Mouse (Mus musculus) intestine, embryonic 15.5 days (tissue): Measurements from ENCODE around the gene Kctd8. TPM values are rescaled to one million over a fixed set of nuclear protein-coding genes. Genes with fewer than 3 reads are reported as not detected.
"Not testable (repeated sequence)": the region's sequence is repeated elsewhere in the genome, so short reads cannot be mapped to it uniquely, and the experiment has no call there.

ENCODE experiments used
- ATAC-seq: fragments of 200-750 bp; cut with Nextera tagmentation; 2 replicates; pipeline ENCODE4 v1.8.0; 2017; ENCODE audit warnings: moderate TSS enrichment, moderate library complexity
- H3K27ac ChIP-seq: fragments of 300-500 bp; sonication (generic); 2 replicates; pipeline ENCODE4 v1.5.1; 2015; ENCODE audit warnings: mild to moderate bottlenecking, inconsistent platforms
- H3K27me3 ChIP-seq: fragments of 300-500 bp; sonication (generic); replicated peaks from 2 replicates; pipeline ENCODE4 v1.6.1; 2015; ENCODE audit warnings: inconsistent platforms
- H3K36me3 ChIP-seq: fragments of 300-500 bp; sonication (generic); 2 replicates; pipeline ENCODE4 v1.6.1; 2015; ENCODE audit warnings: inconsistent platforms
- H3K4me1 ChIP-seq: fragments of 300-500 bp; sonication (generic); replicated peaks from 2 replicates; pipeline ENCODE4 v1.6.1; 2015; ENCODE audit warnings: inconsistent platforms
- H3K4me2 ChIP-seq: fragments of 300-500 bp; sonication (generic); replicated peaks from 2 replicates; pipeline ENCODE4 v1.6.1; 2015; ENCODE audit warnings: mild to moderate bottlenecking, inconsistent platforms
- H3K4me3 ChIP-seq: fragments of 300-500 bp; sonication (generic); replicated peaks from 2 replicates; pipeline ENCODE4 v1.5.1; 2015; ENCODE audit warnings: inconsistent platforms
- H3K9ac ChIP-seq: fragments of 300-500 bp; sonication (generic); 2 replicates; pipeline ENCODE4 v1.6.1; 2015; ENCODE audit warnings: inconsistent platforms
- H3K9me3 ChIP-seq: fragments of 300-500 bp; sonication (generic); 2 replicates; pipeline ENCODE4 v1.6.1; 2016; ENCODE audit warnings: inconsistent platforms
- WGBS: fragments of 180-500 bp; shearing (Covaris S2); methylation state at CpG from one replicate; pipeline ENCODE4 v1.1.7; 2015; 5-methylcytosine and 5-hydroxymethylcytosine counted together
- polyA plus RNA-seq: library from polyadenylated mRNA; unstranded; fragments of >200 nt; fragmentation: Nextera tagmentation; extraction: Ambion mirVana; gene quantifications from 2 replicates; pipeline ENCODE4 v1.2.1, GENCODE M21; 2015

Gene Kctd8
- polyA plus RNA-seq, 1 experiment from 2014 or later = 0.70 TPM

DNA sequence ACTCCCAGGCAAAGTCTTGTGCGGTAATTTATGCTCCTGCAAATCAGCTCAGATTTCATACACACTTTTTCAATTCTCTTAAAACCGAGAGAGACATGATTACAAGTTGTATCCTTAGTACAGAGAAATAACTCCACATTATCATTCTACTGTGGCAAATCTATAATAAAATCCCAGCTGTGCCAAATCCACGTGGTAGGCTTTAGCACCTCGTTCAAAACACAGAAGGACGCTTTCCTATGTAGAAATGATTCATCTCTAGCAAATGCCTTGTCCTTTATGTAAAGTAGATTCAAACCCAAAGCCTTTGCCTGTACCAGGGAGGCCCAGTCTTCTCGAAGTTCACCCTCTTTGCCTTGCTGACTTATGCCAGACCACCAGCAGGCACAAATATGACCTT is 57.1 kb downstream of the Kctd8 start:
- no peak for ATAC-seq
- Histone ChIP-seq H3K9me3 (no peaks in the 10 kb centered on the region), H3K4me1 (no peaks in the 10 kb centered on the region), H3K4me2 (no peak overlapping the region), H3K36me3 (no peaks in the 10 kb centered on the region), H3K27me3 (no peaks in the 10 kb centered on the region), H3K9ac (no peak overlapping the region), H3K4me3 (no peak overlapping the region), H3K27ac (no peak overlapping the region)
- 78% methylated on average over 6 of the region's 6 CpGs for WGBS

DNA sequence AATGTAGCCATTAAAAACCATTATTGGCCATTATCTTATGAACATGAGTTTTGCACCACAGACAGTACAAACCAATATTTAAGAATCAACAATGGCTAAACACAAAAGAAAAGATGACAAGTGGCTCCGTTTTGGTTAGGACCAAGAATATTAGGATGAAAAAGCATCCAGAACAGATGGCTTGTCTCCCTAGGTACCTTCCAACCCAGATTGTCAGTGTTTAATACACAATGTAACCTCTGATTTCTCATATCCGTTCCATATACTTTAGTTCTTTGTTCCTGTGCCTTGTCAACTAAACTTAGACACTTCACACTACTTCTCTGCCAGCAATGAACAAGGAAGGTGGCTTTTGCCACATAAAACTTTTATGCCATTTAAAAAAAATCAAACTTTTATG is 89.1 kb downstream of the Kctd8 start:
- H3K9ac ChIP-seq = no peak overlapping the region
- 69% methylated on average over 2 of the region's 2 CpGs for WGBS
- H3K9me3 ChIP-seq = no peaks in the 10 kb centered on the region
- no peak overlapping the region for H3K27ac ChIP-seq
- H3K4me3 ChIP-seq = no peak overlapping the region
- no peaks in the 10 kb centered on the region for H3K27me3 ChIP-seq
- no peak overlapping the region for H3K4me2 ChIP-seq
- no peak for ATAC-seq
- no peaks in the 10 kb centered on the region for H3K4me1 ChIP-seq
- no peaks in the 10 kb centered on the region for H3K36me3 ChIP-seq

DNA sequence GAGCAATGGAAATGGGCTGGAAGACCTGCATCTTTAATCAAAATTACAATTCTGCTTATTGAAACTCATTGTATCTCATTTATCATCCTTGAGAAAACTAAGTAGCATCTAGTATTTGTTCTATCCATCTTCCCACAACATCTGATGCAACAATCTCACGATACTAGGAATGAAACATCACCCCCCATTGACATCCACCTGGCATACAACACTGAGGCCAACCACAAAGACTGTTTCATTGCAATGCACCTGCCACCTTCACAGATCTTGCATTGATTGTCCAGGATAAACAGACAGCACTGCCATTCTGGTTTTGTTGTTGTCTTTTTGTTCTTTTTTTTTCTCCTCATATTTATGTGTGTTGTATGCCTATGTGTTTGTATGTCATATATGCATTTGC is 99.5 kb downstream of the Kctd8 start:
- Histone ChIP-seq H3K36me3 (no peaks in the 10 kb centered on the region), H3K9ac (no peak overlapping the region), H3K9me3 (no peaks in the 10 kb centered on the region), H3K27ac (no peak overlapping the region), H3K4me1 (no peaks in the 10 kb centered on the region), H3K27me3 (no peaks in the 10 kb centered on the region), H3K4me2 (no peak overlapping the region), H3K4me3 (no peak overlapping the region)
- no peak for ATAC-seq
- WGBS = 68% methylated on average over 1 of the region's 1 CpGs

DNA sequence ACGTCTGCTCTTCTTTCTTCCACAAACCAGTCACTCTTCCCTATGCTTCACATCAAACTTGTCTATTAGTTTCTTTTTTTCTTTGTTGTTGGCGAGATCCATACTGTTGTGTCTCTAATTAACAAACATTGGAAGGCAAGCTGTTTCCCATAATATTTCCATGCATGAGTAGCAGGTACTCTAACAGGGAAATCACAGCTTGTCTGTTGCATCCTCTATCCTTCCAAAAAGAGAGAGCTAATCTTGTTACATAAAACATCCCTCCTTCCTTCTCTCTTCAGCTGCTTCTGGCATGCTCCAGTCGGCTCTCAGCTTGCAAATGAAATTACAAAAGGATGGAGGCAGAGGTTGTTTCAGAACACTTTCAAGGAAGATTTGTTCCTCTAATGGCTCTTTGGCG is 107.9 kb downstream of the Kctd8 start:
- Histone ChIP-seq H3K4me2 (no peak overlapping the region), H3K9me3 (no peaks in the 10 kb centered on the region), H3K27me3 (no peaks in the 10 kb centered on the region), H3K36me3 (no peaks in the 10 kb centered on the region), H3K27ac (no peak overlapping the region), H3K4me3 (no peak overlapping the region), H3K4me1 (no peaks in the 10 kb centered on the region), H3K9ac (no peak overlapping the region)
- WGBS = 77% methylated on average over 4 of the region's 4 CpGs
- ATAC-seq = no peak

DNA sequence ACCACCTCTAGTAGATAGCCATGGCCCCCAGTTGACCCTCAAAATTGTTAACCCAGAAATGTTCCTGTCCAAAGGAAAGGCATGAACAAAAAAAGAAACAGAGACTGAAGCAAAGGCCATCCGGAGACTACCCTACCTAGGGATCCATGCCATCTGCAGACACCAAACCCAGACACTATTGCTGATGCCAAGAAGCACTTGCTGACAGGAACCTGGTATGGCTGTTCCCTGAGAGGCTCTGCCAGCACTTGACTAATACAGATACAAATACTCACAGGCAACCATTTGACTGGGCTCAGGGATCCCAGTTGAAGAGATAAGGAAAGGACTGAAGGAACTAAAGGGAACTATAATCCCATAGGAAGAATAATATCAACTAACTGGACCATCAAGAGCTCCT is 109.8 kb downstream of the Kctd8 start:
- 100% methylated on average over 1 of the region's 1 CpGs for WGBS

DNA sequence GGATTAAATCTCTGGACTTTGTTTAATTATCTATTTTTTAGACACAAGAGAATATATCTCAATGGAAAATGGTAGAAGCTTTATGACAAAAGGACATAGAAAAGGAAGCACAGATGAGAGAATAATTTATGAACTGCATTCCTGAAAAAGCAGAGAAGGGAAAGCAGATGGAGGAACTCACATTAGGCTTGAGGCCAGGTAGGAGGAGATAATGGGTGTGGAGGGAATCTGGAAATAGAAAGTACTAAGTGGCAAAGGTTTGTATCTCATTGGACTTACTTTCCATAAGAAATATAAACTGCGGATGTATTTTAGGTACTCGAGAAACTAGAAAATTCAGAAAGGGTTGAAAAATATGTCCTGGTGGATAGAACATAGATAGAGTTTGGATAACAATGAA is 114.3 kb downstream of the Kctd8 start:
- no peak overlapping the region for H3K4me2 ChIP-seq
- no peaks in the 10 kb centered on the region for H3K4me1 ChIP-seq
- 68% methylated on average over 2 of the region's 2 CpGs for WGBS
- no peak overlapping the region for H3K9ac ChIP-seq
- no peak for ATAC-seq
- H3K27ac ChIP-seq = no peak overlapping the region
- H3K4me3 ChIP-seq = no peak overlapping the region
- no peaks in the 10 kb centered on the region for H3K9me3 ChIP-seq
- H3K27me3 ChIP-seq = no peaks in the 10 kb centered on the region
- no peaks in the 10 kb centered on the region for H3K36me3 ChIP-seq

More for the DNA sequence above, 109.8 kb downstream of the Kctd8 start:
- not testable (repeated sequence) for ATAC-seq, H3K4me2 ChIP-seq, H3K4me1 ChIP-seq, H3K9me3 ChIP-seq, H3K9ac ChIP-seq, H3K27me3 ChIP-seq, H3K4me3 ChIP-seq, H3K36me3 ChIP-seq, H3K27ac ChIP-seq

DNA sequence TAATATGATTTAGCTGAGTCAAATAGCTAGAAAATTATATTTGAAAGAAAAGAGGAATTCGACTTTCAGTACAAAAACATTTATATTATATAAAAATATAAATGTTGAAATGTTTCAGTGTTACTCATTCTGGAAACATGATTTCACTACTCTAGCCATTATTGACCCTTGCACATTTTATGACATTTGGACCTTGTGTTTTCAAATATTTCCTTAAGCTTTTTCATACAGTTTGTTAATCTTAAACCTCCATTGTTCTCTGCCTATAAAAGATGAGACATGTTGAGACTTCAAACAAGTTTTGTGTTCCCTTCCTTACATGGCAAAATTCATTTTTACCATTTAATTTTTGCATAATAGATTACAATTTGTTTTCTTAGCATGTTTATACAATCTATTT is 118.9 kb downstream of the Kctd8 start:
- Histone ChIP-seq H3K36me3 (no peaks in the 10 kb centered on the region), H3K4me2 (no peak overlapping the region), H3K9me3 (no peaks in the 10 kb centered on the region), H3K4me3 (no peak overlapping the region), H3K27me3 (no peaks in the 10 kb centered on the region), H3K4me1 (no peaks in the 10 kb centered on the region), H3K27ac (no peak overlapping the region), H3K9ac (no peak overlapping the region)
- ATAC-seq = peak; percentile 73; the same call in 1 of the 2 replicates
- 82% methylated on average over 1 of the region's 1 CpGs for WGBS

DNA sequence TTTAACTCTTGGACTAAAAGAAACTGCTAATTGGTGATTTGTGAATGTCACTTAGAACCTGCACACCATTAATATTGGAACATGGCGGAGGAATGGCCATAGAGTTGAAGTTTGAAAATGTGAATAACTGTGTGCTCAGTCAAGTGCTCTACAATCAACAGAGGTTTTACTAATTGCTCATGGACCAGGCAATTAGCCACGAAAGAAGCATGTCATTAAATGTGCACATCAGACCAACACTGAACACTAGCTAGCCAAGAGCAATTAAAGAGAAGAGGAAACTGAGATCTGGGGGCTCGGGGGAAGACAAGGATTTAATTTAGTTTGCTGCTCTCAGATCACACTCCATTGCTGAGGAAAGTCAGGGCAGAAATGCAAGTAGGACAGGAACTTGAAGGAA is 126.3 kb downstream of the Kctd8 start:
- H3K9me3 ChIP-seq = no peaks in the 10 kb centered on the region
- WGBS = 75% methylated on average over 3 of the region's 3 CpGs
- H3K4me2 ChIP-seq = no peak overlapping the region
- no peaks in the 10 kb centered on the region for H3K4me1 ChIP-seq
- H3K27ac ChIP-seq = no peak overlapping the region
- H3K4me3 ChIP-seq = no peak overlapping the region
- no peak overlapping the region for H3K9ac ChIP-seq
- H3K27me3 ChIP-seq = no peaks in the 10 kb centered on the region
- no peak for ATAC-seq
- H3K36me3 ChIP-seq = no peaks in the 10 kb centered on the region

DNA sequence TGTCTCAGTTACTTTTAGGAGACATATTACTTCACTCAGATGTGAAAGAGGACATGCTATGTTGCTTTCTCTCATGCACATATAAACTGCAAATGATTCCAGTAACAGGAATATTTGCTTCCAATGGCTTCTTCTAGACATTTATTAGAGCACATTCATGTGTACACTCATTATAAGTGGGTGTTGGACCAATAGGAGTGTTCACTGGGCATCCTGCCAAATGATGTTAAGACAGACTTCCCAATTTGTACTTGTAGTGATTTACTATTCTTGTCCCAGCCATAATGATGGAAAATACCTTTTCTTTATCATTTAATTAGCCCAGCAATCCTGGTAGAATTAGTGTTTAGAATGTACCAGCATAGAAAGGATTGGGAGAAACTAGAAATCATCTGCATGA is 132.1 kb downstream of the Kctd8 start:
- H3K4me3 ChIP-seq = no peak overlapping the region
- H3K27ac ChIP-seq = no peak overlapping the region
- no peaks in the 10 kb centered on the region for H3K9me3 ChIP-seq
- no peaks in the 10 kb centered on the region for H3K36me3 ChIP-seq
- ATAC-seq = no peak
- no peaks in the 10 kb centered on the region for H3K4me1 ChIP-seq
- no peaks in the 10 kb centered on the region for H3K27me3 ChIP-seq
- H3K4me2 ChIP-seq = no peak overlapping the region
- H3K9ac ChIP-seq = no peak overlapping the region

DNA sequence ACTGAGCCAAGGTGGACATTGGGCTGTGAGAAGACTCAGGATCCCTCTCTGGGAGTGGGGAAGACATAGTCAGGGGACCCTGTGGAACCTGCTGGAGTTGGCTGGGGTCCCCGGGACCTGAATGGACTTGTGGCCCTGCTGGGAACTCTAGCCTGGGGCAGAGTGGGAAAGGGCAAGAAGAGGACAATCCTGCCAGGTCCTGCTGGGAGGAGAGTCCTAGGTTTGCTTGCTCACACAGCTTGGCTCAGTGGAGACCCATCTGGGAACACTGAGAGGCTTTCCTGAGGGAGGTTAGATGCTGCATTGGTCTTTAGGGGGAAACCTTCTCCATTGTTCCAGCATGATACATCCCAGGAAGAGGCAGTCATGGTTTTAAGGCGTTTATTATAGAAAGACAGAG is 133.8 kb downstream of the Kctd8 start:
- Histone ChIP-seq H3K27me3 (no peaks in the 10 kb centered on the region), H3K27ac (no peak overlapping the region), H3K9me3 (no peaks in the 10 kb centered on the region), H3K4me2 (no peak overlapping the region), H3K36me3 (no peaks in the 10 kb centered on the region), H3K4me3 (no peak overlapping the region), H3K4me1 (no peaks in the 10 kb centered on the region), H3K9ac (no peak overlapping the region)
- ATAC-seq = no peak
- 81% methylated on average over 2 of the region's 2 CpGs for WGBS

DNA sequence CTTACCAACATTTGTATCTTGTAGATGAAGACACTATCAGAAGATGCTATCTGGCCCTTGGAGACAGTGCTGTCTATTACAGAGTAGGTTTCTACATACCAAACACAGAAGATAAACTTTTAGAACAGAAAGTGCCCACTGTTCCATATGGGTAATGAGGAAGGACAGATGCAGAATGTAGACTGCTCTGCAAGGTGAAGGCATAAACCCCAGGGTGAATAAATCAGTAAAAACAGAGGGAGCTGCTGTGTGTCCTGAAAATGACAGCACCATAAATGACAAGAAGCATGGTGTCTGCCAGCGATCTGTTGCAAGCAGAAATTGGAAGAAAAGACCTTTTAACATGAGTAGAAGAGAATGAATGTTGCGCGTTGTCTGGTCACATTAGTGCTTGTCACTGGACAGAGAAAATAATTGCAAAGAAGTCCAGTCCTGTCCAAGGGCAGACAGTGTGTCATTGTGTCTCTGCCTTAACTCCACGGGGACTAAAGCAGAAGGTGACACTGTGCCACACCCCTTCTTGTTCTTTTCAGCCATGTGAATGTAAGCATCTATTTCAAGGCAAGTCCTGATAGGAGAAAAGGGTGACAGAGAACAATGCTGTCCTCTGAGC is 181.5 kb downstream of the Kctd8 start:
- H3K27me3 ChIP-seq = no peaks in the 10 kb centered on the region
- H3K9ac ChIP-seq = no peak overlapping the region
- 87% methylated on average over 4 of the region's 4 CpGs for WGBS
- H3K4me3 ChIP-seq = no peak overlapping the region
- H3K36me3 ChIP-seq = no peaks in the 10 kb centered on the region
- H3K9me3 ChIP-seq = no peaks in the 10 kb centered on the region
- H3K4me2 ChIP-seq = no peak overlapping the region
- ATAC-seq = no peak
- H3K4me1 ChIP-seq = no peaks in the 10 kb centered on the region
- no peak overlapping the region for H3K27ac ChIP-seq

DNA sequence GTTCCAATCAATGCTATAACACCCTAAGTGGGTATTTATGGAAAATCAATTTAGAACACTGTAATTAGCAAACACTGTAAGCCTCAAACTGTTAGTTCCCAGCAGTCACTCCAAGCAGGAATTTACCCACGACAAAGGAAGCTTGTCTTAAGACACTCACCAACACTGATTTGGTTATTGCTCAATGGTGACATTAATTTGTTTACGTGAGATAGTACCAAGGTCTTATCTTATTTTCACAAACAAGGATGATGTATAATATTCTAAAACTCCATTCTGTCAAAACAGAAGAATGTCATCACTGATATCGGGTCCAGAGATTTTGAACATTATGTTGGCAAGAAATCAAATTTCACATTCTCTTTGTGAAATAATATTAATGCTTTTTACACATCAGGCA is 185.0 kb downstream of the Kctd8 start:
- H3K36me3 ChIP-seq = no peaks in the 10 kb centered on the region
- no peak overlapping the region for H3K9ac ChIP-seq
- H3K27ac ChIP-seq = no peak overlapping the region
- H3K4me2 ChIP-seq = no peak overlapping the region
- H3K27me3 ChIP-seq = no peaks in the 10 kb centered on the region
- no peak overlapping the region for H3K4me3 ChIP-seq
- H3K4me1 ChIP-seq = no peaks in the 10 kb centered on the region
- 82% methylated on average over 3 of the region's 3 CpGs for WGBS
- ATAC-seq = no peak
- no peaks in the 10 kb centered on the region for H3K9me3 ChIP-seq

DNA sequence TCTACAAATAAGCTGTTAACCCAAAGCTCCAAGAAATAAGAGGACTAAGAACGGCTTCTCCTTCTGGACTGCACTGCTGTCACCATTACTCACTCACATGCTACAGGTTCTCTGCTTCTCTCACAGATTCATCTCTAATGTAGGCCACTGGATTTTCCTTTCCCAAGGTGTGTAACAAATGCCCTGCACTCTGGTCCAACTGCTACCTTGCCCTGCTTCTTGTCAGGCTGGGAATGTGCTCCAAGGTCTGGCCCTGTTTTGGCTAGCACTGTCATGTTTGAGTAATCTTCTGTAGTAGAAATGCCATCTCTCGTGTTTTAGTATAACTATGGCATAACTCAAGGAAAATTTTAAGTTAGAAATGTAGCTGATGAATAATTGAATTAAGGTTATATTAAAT is 195.7 kb downstream of the Kctd8 start:
- Histone ChIP-seq H3K4me3 (no peak overlapping the region), H3K27me3 (no peaks in the 10 kb centered on the region), H3K4me2 (no peak overlapping the region), H3K36me3 (no peaks in the 10 kb centered on the region), H3K9me3 (no peaks in the 10 kb centered on the region), H3K9ac (no peak overlapping the region), H3K27ac (no peak overlapping the region), H3K4me1 (no peaks in the 10 kb centered on the region)
- ATAC-seq = no peak
- WGBS = 76% methylated on average over 2 of the region's 2 CpGs
